ENCODE assay signal across 11 mouse cellular contexts in genomic region chr13:46724371-46724770, GRCm38 (mm10). TPM values are rescaled to one million over a fixed set of nuclear protein-coding genes. Genes with fewer than 3 reads are reported as not detected.
A peak's percentile ranks its signal among the peaks of the same experiment; 100 is the strongest.
DNase-seq lines count a peak whose midpoint lies in the region; ATAC-seq and TF ChIP-seq lines count a peak whose summit lies in the region.
"Had no signal": no experiment of that assay in that cellular context is flagged by ENCODE, and none has a peak within 500 bp of the region (broad histone marks: within the 10 kb centered on the region; RNA-seq: fewer than 3 reads in every experiment).

No protein-coding gene starts in this region.

- peak overlapping the region; percentile 66; the same call in 1 of the 2 replicates for H3K4me2 ChIP-seq in lung, embryonic 15.5 days

- H3K4me1 ChIP-seq in heart, adult 2 months (ENCODE audit: control insufficient read depth, insufficient read depth, low read length), result peaks cover 7% of the 10 kb centered on the region
- peaks cover 22% of the 10 kb centered on the region for H3K4me1 ChIP-seq in lung, embryonic 15.5 days

- CTCF ChIA-PET in Patski (lab: Charles Lee), result interaction anchor here (0.6 to 2.5 kb wide), 11 partner anchors 9 to 293 kb away, joined by 3 to 8 read pairs (median 3); no protein-coding TSS in a partner anchor

- intact Hi-C loops in heart, adult 2 months (cut with DNase I), result loop anchor here (10.0 kb wide), 1 partner anchor 320 kb away; the partner anchor contains the start of genes Kdm1b and Tpmt
- intact Hi-C loops in heart, postnatal 25 days (cut with DNase I), result no loop called here

- no peak overlapping the region for H3K9ac ChIP-seq in heart, adult 2 months (ENCODE audit: low read depth, low read length)
- H3K9ac ChIP-seq in lung, embryonic 15.5 days, result no peak overlapping the region
- H3K9ac ChIP-seq: embryonic facial prominence, embryonic 12.5 days; neural tube, embryonic 12.5 days had no signal

- peak; percentile 51 for TF ChIP-seq CTCF in heart, adult 2 months (IDR thresholded peaks at IDR 0.05)
- peak; percentile 60 for TF ChIP-seq CTCF in Patski (IDR thresholded peaks at IDR 0.05)

- peaks cover 14% of the 10 kb centered on the region for H3K36me3 ChIP-seq in heart, adult 2 months (ENCODE audit: control insufficient read depth, insufficient read depth, low read length)
- no peaks in the 10 kb centered on the region for H3K36me3 ChIP-seq in lung, embryonic 15.5 days
- H3K36me3 ChIP-seq: embryonic facial prominence, embryonic 12.5 days; neural tube, embryonic 12.5 days had no signal

- no peak overlapping the region for H3K27ac ChIP-seq in heart, adult 2 months
- no peak overlapping the region for H3K27ac ChIP-seq in lung, embryonic 15.5 days
- H3K27ac ChIP-seq: embryonic facial prominence, embryonic 12.5 days; neural tube, embryonic 12.5 days had no signal

- no peak for TF ChIP-seq EP300 in heart, adult 2 months (IDR thresholded peaks at IDR 0.05; ENCODE audit: insufficient read depth, low read depth, low read length)

- 0 out of 2 replicates have a peak, but pooled peaks cover 6% of the 10 kb centered on the region for H3K79me2 ChIP-seq in heart, adult 2 months (replicated peaks; ENCODE audit: control insufficient read depth, insufficient read depth, low read length)

- ATAC-seq in lung, embryonic 15.5 days (ENCODE audit: borderline replicate concordance, extremely low read depth, low FRiP score, low TSS enrichment), result no peak
- no peak for ATAC-seq in Patski

- POLR2A ChIA-PET in Patski (lab: Charles Lee), result interaction anchor here (0.9 to 1.5 kb wide), 2 partner anchors 12 to 15 kb away, joined by 3 to 4 read pairs; no protein-coding TSS in a partner anchor

- no peaks in the 10 kb centered on the region for H3K9me3 ChIP-seq in lung, embryonic 15.5 days
- H3K9me3 ChIP-seq: embryonic facial prominence, embryonic 12.5 days; neural tube, embryonic 12.5 days had no signal

- no peak for TF ChIP-seq POLR2A in heart, adult 2 months (IDR thresholded peaks at IDR 0.05; ENCODE audit: insufficient read depth, low read depth, low read length)

- in situ Hi-C loops in Patski (cut with MboI; ENCODE audit: low pct_unique_long_range_greater_than_20kb), result no loop called here

- H3K4me3 ChIP-seq in heart, adult 2 months, result no peak overlapping the region
- peak overlapping the region; percentile 1; the same call in 1 of the 2 replicates for H3K4me3 ChIP-seq in lung, embryonic 15.5 days
- H3K4me3 ChIP-seq: neural tube, embryonic 12.5 days had no signal

- H3K27me3 ChIP-seq in heart, adult 2 months (ENCODE audit: control insufficient read depth, insufficient read depth, low read length), result no peaks in the 10 kb centered on the region
- no peaks in the 10 kb centered on the region for H3K27me3 ChIP-seq in lung, embryonic 15.5 days
- no peaks in the 10 kb centered on the region for H3K27me3 ChIP-seq in Patski
- H3K27me3 ChIP-seq: embryonic facial prominence, embryonic 12.5 days; neural tube, embryonic 12.5 days had no signal

- DNase-seq in heart, adult 2 months, result no peak
- no peak for DNase-seq in heart, postnatal 25 days (ENCODE audit: low spot score)
- no peak for DNase-seq in lung, adult 18-20 months
- DNase-seq in Patski (ENCODE audit: low read depth, low spot score), result no peak
- DNase-seq in lung, postnatal 36 days, result peak; percentile 37
- DNase-seq in thymus, postnatal 14 days, result no peak
- no peak for DNase-seq in right cerebral cortex, adult 18-20 months
- DNase-seq: thymus, postnatal 4 days had no signal

RNA-seq across cellular contexts. Expression of gene Nup153, which starts 3.4 kb away (rescaled TPM):
- total RNA-seq in heart, adult 2 months (2021), result 10 to 100 TPM; 35.5 to 37.7 TPM
- polyA plus RNA-seq in heart, adult 2 months (2012; rRNA removed), result 24.5 and 42.8 TPM in 2 replicates
- 10 to 100 TPM; 29.4 to 39.3 TPM for total RNA-seq in heart, postnatal 25 days (2021)
- 24.0 and 25.6 TPM in 2 replicates for polyA plus RNA-seq in lung, embryonic 15.5 days (2015; fragmentation: Nextera tagmentation; extraction: Ambion mirVana)
- 48.9 TPM for polyA plus RNA-seq in Patski (2021)

RNA-seq across cellular contexts. Expression of gene Fam8a1, which starts 55.0 kb away (rescaled TPM):
- 10 to 100 TPM; 32.7 to 38.3 TPM for total RNA-seq in heart, adult 2 months (2021)
- 9.7 and 17.4 TPM in 2 replicates for polyA plus RNA-seq in heart, adult 2 months (2012; rRNA removed)
- 10 to 100 TPM; 31.0 to 37.0 TPM for total RNA-seq in heart, postnatal 25 days (2021)
- polyA plus RNA-seq in lung, embryonic 15.5 days (2015; fragmentation: Nextera tagmentation; extraction: Ambion mirVana), result 8.4 and 10.2 TPM in 2 replicates
- 52.0 TPM for polyA plus RNA-seq in Patski (2021)
